Mouse (Mus musculus) kidney, postnatal 25 days (tissue): ENCODE measurements at regions not wholly inside any gene's neighbourhood (a gene's known extent, or its start where the extent isn't known, plus 50 kb on each side); places are given as distances from the start of the nearest gene placed in this dataset.

Source experiments
- DNase-seq, 2 experiments: peaks; one replicate each; pipeline ENCODE4 v3.0.0; 2021; ENCODE audit warnings: mixed read lengths in 2 of 2

DNA sequence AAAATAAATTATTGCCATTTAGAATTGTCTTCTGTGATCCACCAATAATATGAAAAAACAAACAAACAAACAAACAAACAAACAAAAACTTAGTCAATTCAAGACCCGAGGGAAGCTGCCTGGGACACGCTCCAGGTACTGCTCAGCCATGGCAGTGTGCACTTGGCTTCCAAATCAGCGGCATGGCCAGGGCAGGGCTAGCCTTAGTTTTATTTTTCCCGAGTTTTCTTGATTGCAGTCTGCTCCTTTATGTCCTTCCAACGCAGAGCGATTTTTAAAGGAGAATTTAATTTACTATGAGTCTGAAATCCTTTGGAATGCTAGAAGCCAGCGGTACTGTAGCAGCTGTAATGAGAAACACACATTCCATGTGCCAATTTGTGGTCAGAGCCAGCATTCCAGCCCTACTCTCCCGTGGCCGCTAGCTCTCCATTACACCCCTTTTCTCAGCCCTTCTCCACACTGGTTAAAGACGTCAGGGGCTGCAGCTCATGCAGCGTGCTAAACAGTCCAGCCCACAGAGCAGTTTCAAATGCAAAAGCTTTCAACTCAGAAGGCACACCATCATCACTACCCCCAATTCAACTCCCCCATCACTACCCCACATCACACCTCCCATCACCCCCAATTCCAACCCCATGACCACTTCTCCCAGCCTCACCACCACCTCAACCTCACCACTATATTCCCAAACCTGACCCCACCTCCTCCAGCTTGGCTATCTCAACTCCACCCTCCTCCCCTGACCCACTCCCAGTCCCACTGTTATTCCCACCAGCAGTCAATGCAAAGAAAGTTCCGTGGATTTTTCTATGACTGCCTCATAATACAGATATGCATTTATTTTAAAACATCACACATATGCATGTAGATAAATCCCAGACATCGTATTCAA is 187.9 kb upstream of the Gas1 start:
- peak; percentile 5 to 41 for DNase-seq

GRCm38 (mm10) chr13:60369216-60369615 is 192.1 kb upstream of the Gas1 start:
- DNase-seq: no peak

DNA sequence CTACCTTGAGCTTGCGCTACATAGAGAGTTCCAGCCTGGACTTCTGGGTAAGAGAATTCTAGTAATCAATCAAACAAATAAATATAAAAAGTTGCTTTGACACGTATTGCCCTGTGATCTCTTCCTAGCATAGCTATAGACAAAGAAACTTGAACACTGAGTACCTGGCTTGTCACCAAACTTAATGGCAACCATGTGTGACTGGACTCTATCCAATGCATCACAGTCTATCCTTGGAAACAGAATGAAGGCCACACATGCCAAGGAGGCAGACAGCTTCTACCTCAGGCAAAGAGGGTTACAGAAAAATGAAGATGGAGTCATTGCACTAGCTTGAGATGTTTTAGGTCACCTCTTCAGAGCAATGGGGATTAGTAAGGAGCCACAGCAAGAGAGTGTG is 194.5 kb upstream of the Gas1 start:
- DNase-seq: no peak

DNA sequence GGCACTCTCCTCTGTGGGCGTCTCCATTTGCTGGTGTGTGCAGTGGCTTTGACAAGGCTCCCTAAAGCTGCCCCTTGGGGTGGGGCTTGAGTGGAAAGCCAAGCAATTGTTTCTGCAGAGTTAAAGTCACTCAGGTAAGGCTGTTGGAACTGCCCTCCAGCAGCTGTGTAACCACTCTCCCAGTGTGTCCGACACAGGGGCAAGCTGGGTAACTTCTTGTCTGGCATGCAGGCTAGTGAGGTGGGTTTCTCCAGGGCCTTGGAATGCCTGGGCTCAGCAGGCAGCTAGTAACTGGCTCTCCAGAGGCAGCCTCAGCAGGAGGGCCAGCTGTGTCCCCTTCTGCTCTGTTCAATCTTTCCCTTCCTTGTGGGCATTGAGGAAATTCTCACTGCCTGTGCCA is 199.5 kb upstream of the Gas1 start:
- peak in 1 of 2 experiments; percentile 48 for DNase-seq

GRCm38 (mm10) chr13:60382855-60383254 is 205.7 kb upstream of the Gas1 start:
- DNase-seq: no peak

- no peak for DNase-seq
Observed at GRCm38 (mm10) chr13:60398836-60399235, 202.9 kb upstream of the Dapk1 start.

DNA sequence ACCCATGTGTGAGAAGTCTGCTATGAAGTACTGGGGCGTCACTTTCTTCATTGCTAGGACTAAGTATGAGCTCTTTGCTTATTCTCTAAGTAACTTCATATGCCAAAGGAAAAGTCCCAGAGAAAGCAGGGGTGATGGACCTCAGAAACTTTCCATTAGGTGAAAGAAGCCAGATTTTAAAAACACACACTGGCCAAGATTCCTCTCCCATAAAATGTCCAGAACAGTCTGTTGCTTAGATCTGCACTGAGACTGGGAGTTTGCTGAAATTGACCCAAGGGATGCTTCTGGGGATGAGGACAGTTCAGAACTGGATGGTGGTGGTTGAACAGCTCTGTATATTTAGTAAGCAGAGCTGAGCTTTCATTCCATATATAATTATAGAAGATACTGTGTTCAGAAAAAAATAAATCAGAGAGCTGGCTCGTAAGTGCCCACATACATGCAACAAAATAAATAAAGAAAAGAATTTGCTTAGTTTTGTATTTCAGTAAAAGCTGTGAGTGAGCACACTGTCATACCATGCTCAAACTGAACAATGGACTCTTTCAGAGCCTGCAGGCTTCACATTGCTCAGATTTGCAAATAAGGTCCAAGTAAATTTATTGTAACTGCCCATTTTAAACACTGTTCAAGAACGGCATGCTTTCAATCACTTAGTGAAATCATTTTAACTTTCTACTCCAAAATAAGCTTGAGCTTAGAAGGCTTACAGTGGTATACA is 200.8 kb upstream of the Dapk1 start:
- DNase-seq: no peak

DNA sequence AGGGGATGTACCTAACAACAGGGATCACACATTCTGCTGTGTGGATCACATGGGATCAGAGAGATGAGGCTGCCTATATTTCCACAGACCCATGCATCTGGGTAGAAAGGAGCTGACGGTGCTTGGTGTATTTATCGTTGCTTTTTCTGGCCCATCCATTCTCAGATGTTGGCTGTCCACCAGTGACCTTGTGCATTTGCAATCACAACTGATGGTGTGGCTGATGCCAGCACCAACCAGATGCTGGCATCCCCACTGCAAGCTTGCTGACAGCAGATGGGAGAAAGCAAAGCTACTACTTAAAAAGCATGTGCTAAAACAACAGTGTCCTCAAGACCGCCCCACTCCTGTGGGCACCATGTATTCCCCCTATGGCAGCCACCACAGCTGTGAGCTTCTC is 198.3 kb upstream of the Dapk1 start:
- no peak for DNase-seq

DNA sequence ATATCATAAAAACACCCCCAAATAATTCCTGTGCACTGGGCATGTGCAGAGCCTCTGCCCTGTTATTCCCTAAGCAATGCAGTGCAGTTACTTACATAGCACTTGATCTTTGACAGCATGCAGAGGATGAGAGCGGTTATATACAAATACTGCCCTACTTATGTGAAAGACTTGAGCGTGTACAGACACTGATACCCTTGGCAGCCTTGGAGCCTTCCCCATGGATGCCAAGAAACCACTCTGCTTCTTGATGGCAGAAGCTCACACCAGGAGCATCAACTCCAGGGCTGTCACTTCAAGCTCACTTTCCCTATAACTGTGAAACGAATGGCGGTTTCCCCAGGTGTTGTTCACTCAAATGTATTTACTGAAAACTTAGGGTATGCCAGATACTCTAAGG is 194.4 kb upstream of the Dapk1 start:
- DNase-seq: no peak

- no peak for DNase-seq
Observed at GRCm38 (mm10) chr13:60409706-60410502, 191.8 kb upstream of the Dapk1 start.

DNA sequence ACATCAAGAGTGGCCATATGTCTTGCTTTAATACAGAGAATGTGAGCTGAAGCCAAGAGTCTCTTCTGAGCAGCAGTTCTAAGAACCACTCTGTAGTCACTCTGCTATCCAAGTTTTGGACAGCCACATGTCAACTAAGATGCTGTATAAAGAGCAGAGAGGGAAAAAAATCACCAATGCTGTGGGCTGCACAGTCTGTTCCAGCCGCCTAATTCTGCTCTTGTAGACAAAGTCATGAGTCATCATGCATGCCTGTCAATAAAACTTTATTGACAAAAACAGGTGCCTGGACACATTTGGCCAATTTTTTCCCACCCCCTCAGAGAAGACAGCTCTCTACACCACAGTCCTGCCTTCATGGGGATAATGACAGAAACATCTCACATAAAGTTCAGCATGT is 185.7 kb upstream of the Dapk1 start:
- no peak for DNase-seq

GRCm38 (mm10) chr13:60417015-60417414 is 184.7 kb upstream of the Dapk1 start:
- DNase-seq: no peak

DNA sequence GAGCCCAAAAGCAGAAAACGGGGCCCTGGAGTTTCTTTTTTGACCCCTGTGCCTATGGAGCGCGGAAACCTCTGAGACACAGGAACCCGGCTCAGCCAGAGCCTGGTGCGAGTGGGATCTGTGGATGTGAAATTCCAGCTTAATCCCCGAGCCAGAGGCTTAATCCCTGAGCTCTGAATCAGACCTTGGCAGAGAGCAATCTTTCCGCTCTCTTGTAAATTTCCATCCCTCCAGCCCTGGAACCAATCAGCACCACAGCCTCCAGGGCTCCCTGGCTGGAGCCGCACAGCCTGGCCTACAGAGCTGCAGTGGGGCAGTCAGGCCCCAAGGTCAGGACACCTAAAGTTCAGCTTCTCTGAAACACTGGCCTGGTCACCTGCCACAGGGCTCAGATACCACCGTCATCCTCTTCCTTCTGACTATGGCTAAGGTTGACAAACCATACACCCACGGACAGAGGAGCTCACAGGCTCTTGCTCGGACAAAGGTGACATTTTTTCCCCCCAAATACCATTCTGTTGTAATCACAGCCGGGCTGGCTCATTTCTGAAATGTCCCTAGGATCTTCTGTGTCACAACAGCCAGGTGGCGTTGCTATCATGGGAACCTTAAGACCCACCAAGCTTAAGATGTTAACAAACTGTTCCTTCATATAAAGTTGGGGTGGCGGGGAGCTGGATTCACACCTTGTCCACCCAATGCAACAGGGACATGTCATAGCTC is 184.2 kb upstream of the Dapk1 start:
- DNase-seq: peak; percentile 21 to 68

DNA sequence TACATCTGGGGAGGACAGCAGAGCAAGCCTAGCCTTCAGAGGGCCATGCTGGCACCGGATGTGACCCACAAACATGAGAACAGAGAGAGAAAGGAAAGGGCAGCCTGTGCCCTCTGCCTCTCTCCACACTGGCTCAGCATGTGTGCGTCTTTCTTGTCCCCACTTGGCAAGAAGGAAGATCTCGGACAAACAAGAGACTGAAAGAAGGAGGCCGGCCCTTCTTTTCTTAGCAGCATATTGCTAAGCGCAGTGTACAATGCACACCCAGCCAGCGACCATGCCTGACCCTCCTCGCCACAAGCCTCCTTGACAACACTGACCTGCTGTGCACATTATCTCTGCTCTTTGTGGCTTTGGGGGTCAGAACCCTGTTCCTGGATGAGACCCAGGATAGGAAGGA is 181.4 kb upstream of the Dapk1 start:
- DNase-seq: peak in 1 of 2 experiments; percentile 41

GRCm38 (mm10) chr13:60420842-60421696 is 180.7 kb upstream of the Dapk1 start:
- DNase-seq: peak in 1 of 2 experiments; percentile 17

GRCm38 (mm10) chr13:60424267-60424666 is 177.5 kb upstream of the Dapk1 start:
- no peak for DNase-seq

- no peak for DNase-seq
Observed at GRCm38 (mm10) chr13:60425140-60425539, 176.6 kb upstream of the Dapk1 start.

GRCm38 (mm10) chr13:60425556-60425955 is 176.2 kb upstream of the Dapk1 start:
- DNase-seq: no peak

GRCm38 (mm10) chr13:60426192-60426840 is 175.4 kb upstream of the Dapk1 start:
- DNase-seq: no peak

DNA sequence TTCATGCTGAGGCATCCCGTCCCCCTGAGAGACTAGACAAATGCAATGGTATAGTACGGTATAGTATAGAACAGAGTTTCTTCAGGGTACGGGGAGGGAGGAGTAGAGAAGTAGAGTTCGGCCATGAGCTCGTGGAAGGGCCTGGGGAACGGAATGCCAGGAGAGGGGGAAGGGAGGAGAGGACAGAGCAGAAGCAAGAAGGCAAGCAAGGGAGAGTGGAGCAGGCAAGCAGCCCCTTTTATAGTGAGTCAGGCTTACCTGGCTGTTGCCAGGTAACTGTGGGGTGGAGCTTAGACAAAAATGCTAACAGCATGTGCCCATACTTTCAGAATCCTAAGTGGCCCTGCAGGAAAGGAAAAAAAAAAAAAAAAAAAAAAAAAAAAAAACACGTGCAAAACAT is 174.7 kb upstream of the Dapk1 start:
- no peak for DNase-seq
